Mouse (Mus musculus) 416B (cell line): ENCODE results near the gene Dab1.

Experiments used
- DNase-seq: peaks from one replicate; pipeline ENCODE4 v3.0.0; 2011; ENCODE audit warnings: low read depth

Gene Dab1

DNA sequence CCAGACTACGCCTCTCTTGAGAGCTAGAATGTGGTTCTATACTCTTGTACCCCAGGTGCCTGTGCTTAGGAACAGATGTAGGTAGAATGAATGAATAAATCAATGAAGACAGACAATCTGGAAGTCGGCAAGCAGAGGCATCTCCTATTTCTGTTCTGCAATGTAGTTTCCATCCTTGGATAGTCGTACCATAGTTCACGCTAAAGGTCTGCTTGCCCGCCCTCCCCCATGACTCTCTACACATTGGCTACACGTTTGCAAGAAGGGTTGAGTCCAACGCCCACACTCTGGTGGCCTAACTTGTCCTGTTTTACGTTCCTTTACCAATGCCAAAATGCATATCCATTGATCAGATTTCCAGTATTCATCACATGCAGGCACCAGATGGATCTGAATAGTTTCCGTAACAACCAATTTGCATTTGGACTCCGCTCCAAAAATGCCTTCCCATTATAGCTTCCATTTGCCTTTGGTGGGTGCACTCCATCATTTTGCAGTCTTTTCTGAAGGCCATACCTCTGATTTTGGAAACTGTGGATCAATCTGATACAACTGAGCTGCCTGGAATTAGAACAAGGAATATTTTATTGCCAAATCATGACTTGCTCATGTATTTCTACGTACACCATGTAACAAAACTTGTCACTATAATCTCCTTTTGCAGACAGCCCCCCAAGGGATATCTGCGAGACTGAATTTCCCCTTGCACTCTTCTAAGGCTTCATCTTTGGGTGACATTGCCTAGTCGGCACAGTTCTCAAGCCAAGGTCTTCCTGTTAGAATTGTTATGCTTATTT lies 494.2 kb downstream of the Dab1 start:
- DNase-seq: no peak

DNA sequence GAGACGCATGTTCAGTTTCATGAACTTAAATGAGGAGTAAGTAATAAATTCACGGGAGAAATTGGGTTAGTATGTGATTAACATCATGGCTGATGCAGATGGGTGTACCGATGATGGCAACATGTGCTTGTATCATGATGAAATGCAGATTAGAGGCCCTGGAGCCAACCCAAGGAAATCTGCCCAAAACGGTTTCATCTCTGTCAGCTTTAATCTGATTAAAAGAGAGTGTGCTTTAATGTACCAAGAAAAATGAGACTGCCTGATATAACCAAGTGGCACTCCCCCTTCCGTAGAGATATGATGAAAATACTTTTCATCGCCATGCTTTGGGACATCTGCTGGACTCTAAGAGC lies 494.8 kb downstream of the Dab1 start:
- no peak for DNase-seq

DNA sequence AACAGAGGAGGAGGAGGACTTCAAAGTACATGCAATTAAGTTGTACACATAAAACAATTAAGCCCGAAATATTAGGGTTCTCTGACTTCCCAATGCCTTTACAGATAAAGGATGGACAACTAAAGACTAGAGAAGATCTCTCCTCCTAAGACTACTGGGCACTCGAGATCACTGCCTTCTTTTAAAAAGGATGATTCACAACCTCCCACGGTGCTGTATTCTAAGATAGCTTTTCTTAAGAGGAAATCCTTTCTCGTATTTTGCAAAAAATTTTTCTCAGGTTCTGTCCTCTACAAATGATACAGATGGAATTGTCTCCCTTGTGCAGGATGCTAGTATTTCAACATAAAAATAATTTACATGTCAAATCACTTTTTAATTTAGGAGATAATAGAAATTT lies 500.9 kb downstream of the Dab1 start:
- no peak for DNase-seq

GRCm38 (mm10) chr4:104121959-104122358 lies 502.8 kb downstream of the Dab1 start:
- no peak for DNase-seq

DNA sequence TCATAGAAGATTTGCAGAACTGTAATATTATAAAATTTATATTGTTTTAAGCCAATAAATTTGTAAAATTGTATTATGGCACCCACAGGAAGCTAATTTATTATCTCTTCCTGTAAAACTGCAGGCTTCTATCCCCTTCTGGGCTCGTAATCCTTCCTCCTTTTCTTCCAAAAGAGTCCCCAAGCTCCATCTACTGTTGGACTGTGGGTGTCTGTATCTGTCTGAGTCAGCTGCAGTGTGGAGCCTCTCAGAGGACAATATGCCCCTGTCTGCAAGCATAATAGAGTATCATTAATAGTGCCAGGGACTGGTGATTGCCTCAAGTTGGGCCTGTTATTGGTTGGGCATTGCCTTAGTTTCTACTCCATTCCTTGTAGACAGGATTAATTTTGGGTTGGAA lies 503.2 kb downstream of the Dab1 start:
- DNase-seq: no peak

DNA sequence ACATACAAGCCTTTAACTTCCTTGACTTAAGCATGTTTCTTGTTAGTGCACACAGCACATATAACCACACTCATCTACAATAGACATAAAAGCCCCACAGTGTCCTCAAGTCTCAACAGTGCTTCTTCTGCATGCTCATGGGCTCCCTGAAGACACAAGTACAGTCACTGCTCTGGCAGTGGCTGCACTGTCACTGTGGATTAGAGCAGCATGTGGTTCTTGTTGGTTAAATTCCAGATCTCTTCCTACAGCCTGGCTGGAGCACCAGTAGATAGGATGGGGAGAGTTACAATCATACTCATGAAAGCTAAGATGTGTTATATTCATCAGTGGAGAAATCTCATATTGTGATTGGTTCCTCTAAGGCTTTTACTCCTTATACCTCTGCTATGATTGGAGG lies 534.5 kb downstream of the Dab1 start:
- DNase-seq: no peak

DNA sequence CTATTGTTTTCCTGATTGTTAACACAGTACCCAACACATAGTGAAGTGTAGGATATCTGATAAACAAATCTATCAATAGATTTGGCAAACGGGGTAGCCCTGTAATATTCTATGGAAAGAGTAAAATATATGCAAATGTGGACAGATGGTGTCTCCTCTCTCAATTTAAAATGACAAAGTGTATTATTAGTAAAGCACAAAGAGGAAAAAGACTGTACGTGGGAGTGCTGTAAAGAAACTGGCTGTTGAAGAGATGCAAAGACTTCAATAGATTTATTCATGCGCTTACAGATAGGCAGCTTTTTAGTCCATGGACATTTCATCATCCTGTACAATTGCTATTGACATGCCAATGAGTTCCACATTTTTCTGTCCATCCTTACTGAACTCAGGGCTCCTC lies 558.9 kb downstream of the Dab1 start:
- DNase-seq: no peak

- DNase-seq: no peak
Observed at GRCm38 (mm10) chr4:104186311-104186710, 567.2 kb downstream of the Dab1 start.

- no peak for DNase-seq
Observed at GRCm38 (mm10) chr4:104198635-104199034, 579.5 kb downstream of the Dab1 start.

GRCm38 (mm10) chr4:104201686-104202085 lies 582.5 kb downstream of the Dab1 start:
- DNase-seq: no peak

DNA sequence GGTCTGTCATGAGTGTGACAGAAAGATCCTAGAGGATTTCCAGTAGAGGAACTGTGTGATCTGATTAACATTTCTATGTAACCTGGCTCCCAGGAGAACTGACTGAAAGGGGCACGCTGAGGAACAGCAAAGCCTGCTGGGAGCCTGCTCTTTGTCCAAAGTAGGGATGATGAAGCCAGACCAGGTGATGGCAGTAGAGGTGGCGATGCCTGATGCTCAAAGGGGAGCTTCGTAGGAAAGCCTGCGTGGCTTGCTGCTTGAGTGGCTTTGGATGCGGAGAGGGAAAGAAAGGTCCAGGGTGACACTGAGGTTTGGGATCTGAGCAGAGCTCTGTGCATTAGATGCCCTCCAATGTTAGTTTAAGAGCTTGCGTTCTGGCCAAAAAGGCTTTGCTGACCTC lies 584.9 kb downstream of the Dab1 start:
- no peak for DNase-seq

GRCm38 (mm10) chr4:104206639-104207038 lies 587.5 kb downstream of the Dab1 start:
- DNase-seq: no peak

GRCm38 (mm10) chr4:104209081-104209480 lies 589.9 kb downstream of the Dab1 start:
- no peak for DNase-seq

GRCm38 (mm10) chr4:104210796-104211195 lies 591.6 kb downstream of the Dab1 start:
- no peak for DNase-seq

- DNase-seq: no peak
Observed at GRCm38 (mm10) chr4:104211531-104212455, 592.6 kb downstream of the Dab1 start.

- DNase-seq: no peak
Observed at GRCm38 (mm10) chr4:104214724-104215123, 595.6 kb downstream of the Dab1 start.

- no peak for DNase-seq
Observed at GRCm38 (mm10) chr4:104217336-104217735, 598.2 kb downstream of the Dab1 start.

GRCm38 (mm10) chr4:104218765-104219164 lies 599.6 kb downstream of the Dab1 start:
- no peak for DNase-seq

DNA sequence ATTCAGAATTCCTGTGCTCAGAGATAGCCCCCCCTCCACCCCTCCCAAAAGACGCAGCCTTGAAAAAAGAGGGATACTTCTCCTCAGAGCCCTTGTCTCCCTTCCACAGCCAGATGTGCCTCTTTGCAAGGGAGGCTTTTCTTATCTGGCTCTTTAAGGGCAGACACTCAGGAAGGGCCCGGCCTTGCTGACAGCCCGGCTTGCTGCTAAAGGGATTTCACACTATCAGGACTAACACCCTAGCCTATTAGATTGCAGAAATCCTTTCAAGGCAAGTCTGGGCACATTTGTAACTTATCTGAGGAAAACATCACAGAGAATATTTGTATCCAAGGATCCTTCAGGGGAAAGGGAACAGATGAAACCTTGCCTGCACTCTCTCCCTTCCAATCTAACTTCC lies 600.9 kb downstream of the Dab1 start:
- no peak for DNase-seq

DNA sequence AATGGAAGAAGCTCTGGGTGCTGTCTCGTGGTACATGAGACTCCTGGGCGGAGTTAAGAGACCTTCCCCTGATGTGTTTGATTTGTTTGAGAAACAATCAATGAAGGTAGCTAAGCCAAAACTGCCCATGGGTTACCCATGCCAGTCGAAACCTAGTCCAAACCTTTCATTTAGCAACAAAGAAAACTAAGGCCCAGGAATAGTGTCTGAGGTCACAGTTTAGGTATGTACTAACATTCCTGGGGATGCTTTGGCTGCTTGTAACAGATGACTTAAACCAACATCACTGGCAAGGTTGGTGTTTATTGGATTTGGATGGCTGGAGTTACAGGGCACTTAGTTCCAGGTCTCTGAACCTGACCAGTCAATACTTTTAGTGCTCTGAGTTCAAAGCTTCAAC lies 610.1 kb downstream of the Dab1 start:
- DNase-seq: no peak

- no peak for DNase-seq
Observed at GRCm38 (mm10) chr4:104246506-104246905, 627.3 kb downstream of the Dab1 start.

DNA sequence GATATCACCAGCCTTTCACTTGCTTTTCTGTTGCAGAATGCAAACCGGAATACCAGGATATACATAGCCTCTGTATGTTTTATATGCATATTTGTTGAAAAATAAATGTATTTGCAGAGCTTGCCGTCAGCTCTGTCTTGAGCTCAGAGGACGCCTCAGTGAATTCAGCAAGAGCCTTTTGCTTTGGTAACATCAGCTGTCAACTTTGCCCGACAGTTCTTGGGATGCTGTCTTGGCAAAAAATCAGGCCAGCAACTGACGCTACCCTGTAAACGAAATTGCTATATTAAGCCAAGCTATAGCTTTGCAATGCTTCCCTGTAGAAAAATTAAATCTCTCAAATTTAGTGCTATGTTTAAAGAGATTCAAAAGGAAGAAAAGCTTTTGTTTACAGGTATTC lies 630.3 kb downstream of the Dab1 start:
- DNase-seq: no peak

DNA sequence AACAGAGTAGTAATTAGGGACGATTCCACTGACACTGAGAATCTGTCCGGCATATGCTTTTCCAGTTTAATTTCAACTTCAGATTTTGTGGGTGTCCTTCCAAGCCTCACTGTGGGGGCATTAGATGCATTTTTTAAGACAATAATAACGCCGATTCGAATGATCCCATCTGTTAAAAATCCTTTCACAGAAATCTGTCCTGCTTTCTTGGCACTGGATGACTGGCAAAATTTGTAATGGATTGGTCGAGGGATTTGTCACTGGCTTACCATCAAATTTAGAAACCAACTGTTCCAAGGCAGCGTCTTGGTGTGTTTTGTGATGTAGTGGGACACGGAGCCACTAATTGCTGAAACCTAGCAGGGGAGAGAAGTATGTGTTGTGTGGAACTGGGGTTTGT lies 638.6 kb downstream of the Dab1 start:
- no peak for DNase-seq
